Mouse (Mus musculus): ENCODE results near the gene Sucla2. TPM values are rescaled to one million over a fixed set of nuclear protein-coding genes. Genes with fewer than 3 reads are reported as not detected.

Sucla2 gene
- total and polyA plus RNA-seq, 2 experiments from 2014 or later = 95.7 to 144 TPM

DNA sequence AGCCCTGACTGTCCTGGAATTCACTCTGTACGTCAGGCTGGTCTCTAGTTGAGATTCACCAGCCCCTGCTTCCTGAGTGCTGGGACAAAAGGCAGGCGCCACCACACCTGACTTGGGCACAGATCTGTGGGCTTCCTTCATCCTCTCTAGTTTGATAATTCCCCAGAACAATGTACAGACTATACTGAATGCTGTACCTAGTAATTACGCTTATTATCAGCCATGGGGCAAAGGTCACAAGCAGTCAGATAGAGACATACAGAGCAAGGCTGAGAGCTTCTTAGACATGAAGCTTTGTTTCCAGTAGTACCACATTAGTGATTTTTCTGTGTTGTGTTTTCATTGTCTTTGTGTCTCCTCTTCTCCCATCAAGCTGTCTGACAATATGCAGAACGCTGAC is 46.0 kb downstream of the Sucla2 start:
- H3K4me1 ChIP-seq (ENCODE audit: insufficient read depth) = no peaks in the 10 kb centered on the region
- DNase-seq (no peak), ATAC-seq (no peak)
- no peak for TF ChIP-seq CTCF (IDR thresholded peaks at IDR 0.05; ENCODE audit: low read depth)
- H3K9ac ChIP-seq = no peak overlapping the region
- no peaks in the 10 kb centered on the region for H3K9me3 ChIP-seq (ENCODE audit: low read length)
- 89% methylated on average over 4 of the region's 4 CpGs for WGBS
- H3K36me3 ChIP-seq (ENCODE audit: insufficient read depth) = peaks cover 13% of the 10 kb centered on the region
- H3K27ac ChIP-seq (ENCODE audit: low read depth, low read length) = no peak overlapping the region
- H3K4me2 ChIP-seq (ENCODE audit: low read depth) = no peak overlapping the region
- H3K27me3 ChIP-seq (ENCODE audit: insufficient read depth, low read length) = no peaks in the 10 kb centered on the region
- no peak overlapping the region for H3K4me3 ChIP-seq (ENCODE audit: low read depth, low read length)

DNA sequence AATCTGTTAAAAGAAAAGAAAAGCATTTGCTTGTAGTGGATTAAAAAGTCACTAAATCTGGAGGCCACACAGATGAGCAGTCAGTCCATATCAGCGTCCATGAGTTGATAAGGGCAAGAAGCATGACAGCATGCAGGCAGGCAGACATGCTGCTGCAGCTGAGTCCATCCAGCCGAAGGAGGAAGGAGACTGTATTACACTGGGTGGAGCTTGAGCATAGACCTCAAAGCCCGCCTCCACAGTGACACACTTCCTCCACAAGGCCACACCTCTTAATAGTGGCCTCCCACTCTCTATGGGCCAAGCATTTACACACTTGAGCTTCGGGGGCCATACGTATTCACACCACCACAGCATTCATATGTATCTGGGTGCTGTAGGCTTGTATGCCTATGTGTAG is 48.9 kb downstream of the Sucla2 start:
- H3K36me3 ChIP-seq (ENCODE audit: insufficient read depth) = peaks cover 18% of the 10 kb centered on the region
- no peaks in the 10 kb centered on the region for H3K4me1 ChIP-seq (ENCODE audit: insufficient read depth)
- no peak overlapping the region for H3K4me3 ChIP-seq (ENCODE audit: low read depth, low read length)
- WGBS = 95% methylated on average over 5 of the region's 5 CpGs
- no peak overlapping the region for H3K9ac ChIP-seq
- no peak overlapping the region for H3K4me2 ChIP-seq (ENCODE audit: low read depth)
- H3K9me3 ChIP-seq (ENCODE audit: low read length) = no peaks in the 10 kb centered on the region
- no peak overlapping the region for H3K27ac ChIP-seq (ENCODE audit: low read depth, low read length)
- ATAC-seq (no peak), DNase-seq (no peak)
- H3K27me3 ChIP-seq (ENCODE audit: insufficient read depth, low read length) = no peaks in the 10 kb centered on the region
- no peak for TF ChIP-seq CTCF (IDR thresholded peaks at IDR 0.05; ENCODE audit: low read depth)

DNA sequence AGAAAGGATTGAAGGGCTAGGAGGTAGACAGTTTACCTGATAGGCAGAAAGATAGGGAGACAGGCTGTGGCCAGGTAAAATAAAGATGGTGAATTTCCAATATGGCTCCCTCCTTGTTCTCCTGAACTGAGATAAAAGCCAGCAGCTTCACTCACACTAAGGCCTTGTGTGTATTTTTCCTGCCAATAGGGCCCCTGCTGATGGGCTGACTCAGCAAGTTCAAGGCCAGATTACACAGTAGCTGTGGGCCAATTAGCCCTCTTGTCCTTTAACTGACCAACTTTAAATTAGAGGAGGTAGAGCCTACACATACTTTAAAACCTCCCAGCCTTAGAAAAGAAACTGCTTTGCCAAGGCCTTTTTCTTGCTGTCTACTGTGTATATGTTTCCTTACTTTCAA is 51.2 kb downstream of the Sucla2 start:
- Histone ChIP-seq H3K4me3 (ENCODE audit: low read depth, low read length) (no peak overlapping the region), H3K9ac (no peak overlapping the region), H3K4me1 (ENCODE audit: insufficient read depth) (no peaks in the 10 kb centered on the region), H3K27me3 (ENCODE audit: insufficient read depth, low read length) (no peaks in the 10 kb centered on the region), H3K9me3 (ENCODE audit: low read length) (no peaks in the 10 kb centered on the region), H3K36me3 (ENCODE audit: insufficient read depth) (peaks cover 16% of the 10 kb centered on the region), H3K27ac (ENCODE audit: low read depth, low read length) (no peak overlapping the region), H3K4me2 (ENCODE audit: low read depth) (no peak overlapping the region)
- TF ChIP-seq CTCF (IDR thresholded peaks at IDR 0.05; ENCODE audit: low read depth) = no peak
- no peak for DNase-seq
- ATAC-seq = no peak

DNA sequence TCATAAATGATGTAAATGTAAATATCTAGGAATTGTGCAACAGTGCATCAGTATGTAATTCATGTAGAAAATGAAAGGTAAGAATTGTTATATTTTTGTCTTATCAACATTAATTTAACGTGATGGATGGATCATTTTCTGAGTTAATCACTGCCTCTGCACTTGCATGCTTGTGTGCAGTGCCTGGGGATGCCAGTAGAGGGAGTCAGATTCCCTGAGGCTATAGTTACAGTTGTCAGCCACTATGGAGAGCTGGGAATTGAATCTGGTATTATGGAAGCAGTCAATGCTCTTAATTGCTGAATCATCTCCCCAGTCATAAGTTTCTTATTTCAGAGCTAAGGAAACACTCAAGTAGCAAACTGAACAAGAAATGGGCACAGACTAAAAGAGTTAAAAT is 63.0 kb downstream of the Sucla2 start:
- peaks cover 19% of the 10 kb centered on the region for H3K36me3 ChIP-seq (ENCODE audit: insufficient read depth)
- H3K9ac ChIP-seq = no peak overlapping the region
- no peaks in the 10 kb centered on the region for H3K4me1 ChIP-seq (ENCODE audit: insufficient read depth)
- H3K27me3 ChIP-seq (ENCODE audit: insufficient read depth, low read length) = no peaks in the 10 kb centered on the region
- no peak overlapping the region for H3K4me2 ChIP-seq (ENCODE audit: low read depth)
- no peak overlapping the region for H3K27ac ChIP-seq (ENCODE audit: low read depth, low read length)
- no peaks in the 10 kb centered on the region for H3K9me3 ChIP-seq (ENCODE audit: low read length)
- H3K4me3 ChIP-seq (ENCODE audit: low read depth, low read length) = no peak overlapping the region
- peak; percentile 29; the same call in 1 of the 2 replicates for TF ChIP-seq CTCF (IDR thresholded peaks at IDR 0.05; ENCODE audit: low read depth)
- WGBS = 79% methylated on average over 1 of the region's 1 CpGs
- DNase-seq (no peak), ATAC-seq (no peak)

DNA sequence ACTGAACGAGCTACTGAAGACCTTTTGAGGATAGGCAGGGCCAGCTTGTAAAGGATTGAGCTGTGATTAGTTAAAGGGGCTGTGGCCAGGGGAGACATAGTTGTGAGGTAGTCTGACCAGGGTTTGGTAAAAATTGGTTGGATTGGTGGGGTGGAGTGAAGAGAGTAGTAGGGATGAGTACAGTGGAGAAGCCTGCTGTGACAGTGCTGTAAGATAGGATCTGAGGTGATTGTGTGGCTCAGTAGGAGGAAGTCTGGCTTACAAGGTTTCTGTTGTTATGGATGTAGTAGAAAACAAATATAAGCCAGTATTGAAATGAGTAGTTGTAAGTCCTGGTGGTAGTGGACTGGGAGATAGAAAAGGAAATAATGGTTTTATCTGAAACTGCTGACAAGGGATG is 67.0 kb downstream of the Sucla2 start:
- Histone ChIP-seq H3K9me3 (ENCODE audit: low read length) (no peaks in the 10 kb centered on the region), H3K4me1 (ENCODE audit: insufficient read depth) (no peaks in the 10 kb centered on the region), H3K4me2 (ENCODE audit: low read depth) (no peak overlapping the region), H3K9ac (no peak overlapping the region), H3K27me3 (ENCODE audit: insufficient read depth, low read length) (no peaks in the 10 kb centered on the region), H3K27ac (ENCODE audit: low read depth, low read length) (no peak overlapping the region), H3K4me3 (ENCODE audit: low read depth, low read length) (no peak overlapping the region), H3K36me3 (ENCODE audit: insufficient read depth) (peaks cover 24% of the 10 kb centered on the region)
- 77% methylated on average over 1 of the region's 1 CpGs for WGBS
- ATAC-seq (no peak), DNase-seq (no peak)
- no peak for TF ChIP-seq CTCF (IDR thresholded peaks at IDR 0.05; ENCODE audit: low read depth)

DNA sequence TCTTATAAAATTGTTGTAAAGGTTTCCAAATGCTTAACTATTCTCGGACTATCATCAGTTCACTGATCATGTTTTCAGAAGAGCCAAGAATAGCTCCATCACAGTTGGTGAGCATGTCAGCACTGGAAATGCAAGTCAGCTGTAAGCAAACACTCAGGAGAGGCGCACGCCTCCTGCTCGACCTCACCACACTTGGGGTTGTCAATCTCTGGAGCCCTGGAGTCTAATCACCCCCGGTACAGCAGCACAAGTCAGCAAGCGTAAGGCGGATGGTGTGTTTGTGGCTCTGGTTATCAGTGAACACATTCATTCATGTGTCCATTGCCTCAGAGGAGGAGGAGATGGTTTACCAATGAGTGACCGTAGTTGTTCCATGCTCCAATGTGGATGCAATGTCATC is 74.6 kb downstream of the Sucla2 start:
- H3K36me3 ChIP-seq (ENCODE audit: insufficient read depth) = peaks cover 23% of the 10 kb centered on the region
- no peak overlapping the region for H3K4me3 ChIP-seq (ENCODE audit: low read depth, low read length)
- DNase-seq (no peak), ATAC-seq (no peak)
- no peak overlapping the region for H3K27ac ChIP-seq (ENCODE audit: low read depth, low read length)
- 0 out of 2 replicates have a peak, but pooled peaks cover 5% of the 10 kb centered on the region for H3K9me3 ChIP-seq (ENCODE audit: low read length)
- H3K4me2 ChIP-seq (ENCODE audit: low read depth) = no peak overlapping the region
- H3K9ac ChIP-seq = no peak overlapping the region
- no peaks in the 10 kb centered on the region for H3K27me3 ChIP-seq (ENCODE audit: insufficient read depth, low read length)
- no peak for TF ChIP-seq CTCF (IDR thresholded peaks at IDR 0.05; ENCODE audit: low read depth)
- H3K4me1 ChIP-seq (ENCODE audit: insufficient read depth) = no peaks in the 10 kb centered on the region
- WGBS = 91% methylated on average over 8 of the region's 8 CpGs

DNA sequence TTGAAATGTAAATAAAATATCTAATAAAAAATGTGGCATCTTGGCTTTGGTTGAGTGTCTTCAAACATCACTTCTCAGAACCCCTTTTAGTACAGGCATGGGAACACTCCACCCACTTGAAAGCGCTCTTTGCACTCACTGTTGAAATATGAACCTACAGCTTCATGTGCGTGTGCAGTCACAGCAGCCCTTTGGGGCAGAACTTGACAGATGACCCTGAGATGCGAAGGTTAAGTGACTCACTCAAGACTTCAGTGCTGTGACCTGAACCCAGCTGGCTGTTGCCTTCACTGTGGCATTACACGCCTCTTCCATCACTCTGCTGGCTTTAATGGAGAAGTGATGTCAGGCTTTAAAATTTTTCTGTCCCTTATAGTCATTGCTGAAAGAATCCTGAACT is 82.6 kb downstream of the Sucla2 start:
- ATAC-seq = no peak
- WGBS = 94% methylated on average over 4 of the region's 4 CpGs

More for the DNA sequence above, 82.6 kb downstream of the Sucla2 start:
- Histone ChIP-seq H3K27ac (ENCODE audit: low read depth, low read length) (no peak overlapping the region), H3K36me3 (ENCODE audit: insufficient read depth) (peaks cover 7% of the 10 kb centered on the region; the same call in 1 of the 2 replicates), H3K4me2 (ENCODE audit: low read depth) (no peak overlapping the region), H3K9me3 (ENCODE audit: low read length) (no peaks in the 10 kb centered on the region), H3K4me1 (ENCODE audit: insufficient read depth) (no peaks in the 10 kb centered on the region), H3K4me3 (ENCODE audit: low read depth, low read length) (no peak overlapping the region), H3K9ac (no peak overlapping the region), H3K27me3 (ENCODE audit: insufficient read depth, low read length) (no peaks in the 10 kb centered on the region)
- TF ChIP-seq CTCF (IDR thresholded peaks at IDR 0.05; ENCODE audit: low read depth) = no peak
- DNase-seq = no peak

Data from forebrain, postnatal 0 days (tissue).